Mouse (Mus musculus): Measurements from ENCODE around the gene Rarb. TPM values are rescaled to one million over a fixed set of nuclear protein-coding genes. Genes with fewer than 3 reads are reported as not detected.

Rarb gene
- polyA plus RNA-seq, 1 experiment = 8.3 TPM

DNA sequence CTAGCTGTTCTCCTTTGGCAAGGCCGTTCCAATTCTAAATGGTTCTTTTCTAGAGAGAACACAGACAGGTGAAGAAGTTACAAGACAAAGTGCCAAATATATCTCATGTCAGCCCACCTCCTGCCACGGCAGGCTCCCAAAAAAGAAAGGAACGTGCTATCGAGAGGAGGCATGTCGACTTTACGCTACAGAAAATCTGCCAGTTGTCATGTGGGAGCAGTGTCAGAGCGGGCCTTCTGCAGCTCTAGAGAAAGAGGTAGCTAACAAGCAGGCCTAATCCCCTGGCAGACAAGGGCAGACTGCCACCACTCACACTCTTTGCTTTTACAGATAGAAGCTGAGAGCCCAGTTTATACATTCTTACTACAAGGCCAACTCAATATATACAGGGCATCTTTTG lies 219.7 kb downstream of the Rarb start:
- DNase-seq (ENCODE audit: extremely low spot score in 1 of 2, low spot score in 1 of 2) = peak; percentile 69

DNA sequence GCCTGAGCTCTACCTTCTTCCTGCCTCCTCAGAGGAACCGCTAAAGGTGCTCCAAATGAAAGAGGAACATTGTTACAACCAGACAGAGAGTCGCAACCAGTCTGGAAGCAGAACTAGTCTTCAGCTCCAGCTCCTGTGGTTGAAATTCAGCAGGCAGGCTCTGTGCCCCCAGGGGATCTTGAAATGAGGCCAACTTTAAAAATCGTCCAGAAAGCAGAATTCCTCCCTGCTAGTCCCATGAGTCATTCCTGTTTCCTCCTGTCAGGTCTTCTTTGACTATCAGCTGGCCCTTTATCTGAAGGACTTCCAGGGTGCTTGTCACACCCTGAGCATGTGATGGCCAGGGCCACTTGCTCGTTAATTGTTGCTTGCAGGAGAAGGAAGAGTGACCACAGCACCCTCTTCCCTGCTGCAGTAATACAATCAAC lies 220.9 kb downstream of the Rarb start:
- DNase-seq (ENCODE audit: extremely low spot score in 1 of 2, low spot score in 1 of 2) = peak in 1 of 2 experiments; percentile 35

DNA sequence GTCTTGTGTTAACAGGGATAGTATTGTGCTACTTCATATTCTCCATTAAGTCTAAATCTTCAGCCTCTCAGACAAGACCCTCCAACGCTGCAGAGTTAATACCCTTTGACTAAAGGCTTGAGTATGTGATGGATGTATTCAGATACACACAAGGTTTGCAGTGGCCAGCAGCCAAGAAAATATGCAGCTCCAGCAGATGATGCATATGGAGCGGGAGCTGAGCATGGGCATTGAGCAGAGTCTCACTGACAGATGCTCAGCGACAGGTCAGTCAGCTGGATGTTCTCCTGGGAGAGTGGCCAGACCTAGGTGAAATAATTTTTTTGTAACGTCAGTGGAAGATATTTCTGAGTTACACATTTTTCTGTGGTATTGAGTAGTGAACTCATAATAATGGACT lies 229.8 kb downstream of the Rarb start:
- no peak for DNase-seq (ENCODE audit: extremely low spot score in 1 of 2, low spot score in 1 of 2)

DNA sequence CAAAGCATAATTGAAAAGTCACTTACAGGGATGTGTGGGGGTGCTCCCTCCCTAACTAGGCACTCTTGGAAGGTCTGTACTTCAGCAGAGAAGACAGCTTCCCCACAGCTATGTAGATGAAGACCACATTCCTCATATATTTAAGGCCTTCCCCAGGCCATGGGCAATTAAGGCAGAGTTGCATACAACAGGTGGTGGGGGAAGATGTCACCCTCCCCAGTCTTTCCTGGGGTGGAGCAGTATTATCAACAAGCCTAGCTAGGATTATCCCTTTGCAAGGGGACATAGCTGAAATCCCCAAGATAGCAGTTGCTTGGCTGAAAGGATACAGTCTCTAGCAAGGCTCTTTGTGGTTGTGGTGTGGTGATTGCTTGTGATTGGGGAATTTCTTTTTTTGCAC lies 240.9 kb downstream of the Rarb start:
- no peak for DNase-seq (ENCODE audit: extremely low spot score in 1 of 2, low spot score in 1 of 2)

DNA sequence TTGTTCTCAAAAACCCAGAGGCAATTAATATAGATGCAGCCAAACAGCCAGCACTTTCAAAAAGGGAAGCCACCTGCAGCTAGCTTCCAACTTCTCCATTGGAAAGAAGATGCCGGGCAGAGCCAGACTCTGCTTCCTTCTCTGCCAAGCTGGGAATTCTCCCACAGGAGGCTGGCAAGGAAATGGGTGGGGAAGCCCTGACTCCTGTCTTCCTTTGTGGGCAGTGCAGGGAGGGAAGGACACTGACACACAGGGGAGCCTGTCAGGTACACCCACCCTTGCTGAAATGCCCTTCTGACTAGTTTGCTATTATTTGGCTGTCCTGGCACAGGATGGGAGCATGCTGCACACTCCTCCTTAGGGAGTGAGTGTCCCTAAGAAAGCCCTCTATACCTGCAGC lies 241.9 kb downstream of the Rarb start:
- peak in 1 of 2 experiments; percentile 27 for DNase-seq (ENCODE audit: extremely low spot score in 1 of 2, low spot score in 1 of 2)

DNA sequence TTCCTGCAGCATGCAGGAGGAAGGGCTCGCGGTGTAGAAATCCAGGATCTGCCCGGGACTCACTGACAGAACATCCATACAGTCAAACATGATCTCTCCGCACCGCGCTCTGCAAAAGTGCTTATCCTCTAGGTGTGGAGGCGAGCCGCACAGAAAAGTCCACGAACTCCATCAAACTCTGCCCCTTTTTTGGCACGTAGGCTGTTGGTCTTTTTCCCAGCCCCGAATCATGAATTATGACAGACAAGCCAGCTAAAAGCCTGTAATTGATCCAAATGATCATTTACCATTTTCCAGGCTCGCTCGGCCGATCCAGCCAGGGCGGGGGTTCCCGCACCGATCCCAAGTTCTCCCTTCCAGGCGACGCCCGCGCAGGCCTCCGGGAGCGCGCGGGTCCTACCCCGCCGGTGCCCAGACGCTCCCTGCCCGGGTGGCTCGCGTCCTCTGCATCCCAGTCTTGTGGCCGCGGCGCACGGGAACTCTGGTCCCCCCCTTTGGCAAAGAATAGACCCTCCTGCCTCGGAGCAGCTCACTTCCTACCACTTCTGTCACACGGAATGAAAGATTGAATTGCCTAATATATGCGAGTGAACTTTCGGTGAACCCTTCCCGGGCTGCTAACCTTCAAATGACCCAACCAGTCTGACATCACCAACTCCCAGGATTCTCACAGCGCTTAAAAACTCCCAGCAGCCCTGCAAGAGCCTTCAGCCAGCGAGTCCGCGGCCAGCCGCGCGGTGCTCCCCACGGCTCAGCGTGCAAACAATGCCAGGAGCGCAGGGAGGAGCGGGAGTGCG lies 243.8 kb downstream of the Rarb start:
- DNase-seq (ENCODE audit: extremely low spot score in 1 of 2, low spot score in 1 of 2) = peak; percentile 52 to 80

DNA sequence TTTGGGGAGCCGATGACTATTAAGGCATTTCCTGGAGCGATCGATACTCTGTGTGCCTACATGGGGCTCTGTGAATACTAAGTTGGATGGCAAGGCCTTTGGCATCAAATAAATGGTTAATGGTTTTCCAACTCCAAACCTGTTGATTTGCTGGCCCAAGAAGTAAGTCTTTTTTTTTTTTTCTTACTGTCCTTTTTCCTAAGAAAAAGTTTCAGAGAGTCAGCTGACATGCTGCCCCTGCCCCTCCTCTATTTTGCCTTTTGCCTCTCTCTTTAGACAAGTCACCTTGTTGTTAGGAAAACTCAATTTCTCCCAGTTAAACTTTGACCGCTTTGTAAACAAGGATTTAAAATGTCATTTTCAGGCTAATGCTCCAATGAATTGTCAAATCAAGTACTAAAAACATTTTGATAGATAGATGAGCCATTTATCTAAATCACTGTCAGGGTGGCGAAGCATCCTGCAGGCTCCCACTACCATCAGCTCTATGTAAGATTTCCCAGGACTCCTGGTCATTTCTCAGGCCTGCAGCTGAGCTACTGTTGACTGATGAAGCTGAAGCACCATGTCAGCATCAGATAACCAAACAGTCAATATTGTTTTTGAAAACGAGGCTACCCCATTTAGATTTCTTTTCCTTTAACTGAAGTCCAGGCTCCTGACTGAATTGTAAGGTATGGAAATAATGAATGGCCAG lies 245.3 kb downstream of the Rarb start:
- no peak for DNase-seq (ENCODE audit: extremely low spot score in 1 of 2, low spot score in 1 of 2)

DNA sequence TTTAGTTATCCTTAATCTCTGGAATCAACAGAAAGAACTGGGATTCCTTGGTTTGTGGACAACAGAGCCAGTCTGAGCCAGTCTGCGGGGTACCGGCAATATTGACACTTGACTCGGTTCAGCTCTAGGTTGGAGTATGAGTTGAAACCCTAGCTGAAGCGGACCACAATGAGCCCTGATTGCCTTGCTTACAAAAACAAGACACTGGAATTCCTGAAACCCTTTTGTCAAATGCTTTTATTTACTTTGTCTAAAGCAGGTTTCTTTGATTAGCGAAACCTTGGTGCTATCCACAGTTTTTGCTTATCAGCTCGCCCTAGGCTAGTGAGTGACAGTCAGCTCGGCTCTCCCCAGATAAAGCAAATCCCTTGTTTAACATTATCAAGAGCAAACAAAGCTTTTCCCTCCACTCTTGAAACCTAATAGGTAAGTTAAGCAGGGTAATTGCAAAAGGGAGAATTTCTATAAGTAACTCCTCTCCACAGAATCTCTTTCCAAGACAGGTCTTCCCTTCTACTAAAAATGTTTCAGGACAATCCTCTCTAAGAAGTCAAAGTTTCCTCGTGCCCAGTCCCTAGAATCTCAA lies 246.1 kb downstream of the Rarb start:
- DNase-seq (ENCODE audit: extremely low spot score in 1 of 2, low spot score in 1 of 2) = no peak

DNA sequence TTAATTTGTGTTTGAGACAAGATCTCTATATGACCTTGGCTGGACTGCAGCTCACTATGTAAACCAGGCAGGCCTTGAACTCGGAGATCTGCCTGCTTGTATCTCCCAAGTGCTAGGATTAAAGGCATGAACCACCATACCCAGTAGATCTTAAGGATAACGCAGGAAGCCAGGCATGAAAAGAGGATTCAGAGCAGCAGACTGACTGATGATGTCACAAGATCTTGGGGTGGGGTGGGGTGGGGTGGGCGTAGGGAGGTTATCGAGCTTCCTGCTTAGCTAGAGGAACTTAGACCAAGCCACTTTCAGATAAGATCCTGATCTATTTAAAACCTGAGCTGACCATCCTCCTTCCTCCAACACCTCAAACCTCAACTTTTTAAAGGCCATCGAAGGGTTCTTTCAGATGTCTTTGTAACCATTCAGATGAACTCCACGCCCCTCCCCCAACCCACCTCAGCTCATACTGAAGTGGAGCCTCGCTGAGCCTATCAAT lies 249.4 kb downstream of the Rarb start:
- no peak for DNase-seq (ENCODE audit: extremely low spot score in 1 of 2, low spot score in 1 of 2)

DNA sequence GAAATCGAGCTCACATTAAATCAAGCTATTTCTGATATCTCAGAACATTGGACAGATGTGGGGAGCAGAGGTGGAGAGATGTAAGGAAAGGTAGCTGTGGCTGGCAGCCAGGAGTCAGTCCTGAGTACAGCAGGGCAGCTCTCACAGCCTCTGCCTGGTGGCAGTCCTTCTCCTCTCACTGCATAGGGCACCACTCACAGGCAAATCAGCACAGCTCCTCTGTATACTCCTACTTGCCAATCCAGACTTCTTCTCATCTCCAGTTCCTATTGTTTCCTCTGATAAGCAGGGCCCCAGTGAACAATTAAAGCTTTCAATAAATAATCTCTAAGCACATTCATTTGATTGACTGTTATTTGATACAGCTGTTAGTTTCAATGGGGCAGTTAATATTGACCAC lies 252.0 kb downstream of the Rarb start:
- DNase-seq (ENCODE audit: extremely low spot score in 1 of 2, low spot score in 1 of 2) = no peak

DNA sequence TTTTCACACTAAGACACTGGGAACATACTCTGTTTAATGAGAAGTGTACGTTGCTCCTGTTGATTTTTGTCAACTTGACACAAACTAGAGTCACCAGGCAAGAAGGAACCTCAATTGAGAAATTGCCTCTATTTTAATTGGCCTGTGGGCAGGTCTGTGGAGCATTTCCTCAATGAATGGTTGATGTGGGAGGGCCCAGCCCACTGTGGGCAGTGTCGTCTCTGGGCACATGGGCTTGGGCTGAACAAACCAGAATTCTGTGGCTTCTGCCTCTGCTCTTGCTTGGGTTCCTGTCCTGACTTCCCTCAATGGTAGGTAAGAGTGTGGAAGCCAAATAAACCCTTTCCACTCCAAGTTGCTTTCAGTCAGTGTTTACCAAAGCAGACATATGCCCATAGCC lies 255.0 kb downstream of the Rarb start:
- no peak for DNase-seq (ENCODE audit: extremely low spot score in 1 of 2, low spot score in 1 of 2)

DNA sequence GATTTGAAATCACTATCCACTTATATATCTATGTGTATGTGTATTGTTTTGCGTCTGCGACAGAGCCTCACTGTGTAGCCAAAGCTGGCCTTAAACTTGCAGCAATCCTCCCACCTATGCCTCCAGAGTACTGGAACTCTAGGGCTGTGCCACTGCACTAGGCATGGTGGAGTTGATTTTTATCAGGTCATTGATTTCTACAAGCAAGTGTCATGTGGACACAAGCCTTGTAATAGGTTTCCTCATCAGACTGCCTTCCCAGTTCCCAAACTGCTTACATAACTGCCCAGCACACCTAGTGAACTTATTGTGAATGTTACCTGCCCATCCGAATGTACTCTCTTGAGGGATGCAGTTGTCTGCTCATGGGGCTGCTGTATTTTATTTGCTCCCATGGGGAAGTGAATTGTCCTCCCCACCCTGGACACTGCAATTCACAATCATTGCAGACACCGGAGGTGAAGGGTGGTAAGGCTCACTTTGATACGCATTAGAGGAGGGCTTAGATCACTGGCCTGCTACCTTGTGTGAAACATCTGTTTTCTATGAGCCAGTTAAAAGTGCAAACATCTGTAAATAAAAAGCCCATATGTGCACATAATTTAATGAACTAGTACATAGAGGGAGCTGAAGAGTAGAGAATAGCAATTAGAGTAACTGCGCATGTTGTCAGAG lies 257.3 kb downstream of the Rarb start:
- DNase-seq (ENCODE audit: extremely low spot score in 1 of 2, low spot score in 1 of 2) = no peak

DNA sequence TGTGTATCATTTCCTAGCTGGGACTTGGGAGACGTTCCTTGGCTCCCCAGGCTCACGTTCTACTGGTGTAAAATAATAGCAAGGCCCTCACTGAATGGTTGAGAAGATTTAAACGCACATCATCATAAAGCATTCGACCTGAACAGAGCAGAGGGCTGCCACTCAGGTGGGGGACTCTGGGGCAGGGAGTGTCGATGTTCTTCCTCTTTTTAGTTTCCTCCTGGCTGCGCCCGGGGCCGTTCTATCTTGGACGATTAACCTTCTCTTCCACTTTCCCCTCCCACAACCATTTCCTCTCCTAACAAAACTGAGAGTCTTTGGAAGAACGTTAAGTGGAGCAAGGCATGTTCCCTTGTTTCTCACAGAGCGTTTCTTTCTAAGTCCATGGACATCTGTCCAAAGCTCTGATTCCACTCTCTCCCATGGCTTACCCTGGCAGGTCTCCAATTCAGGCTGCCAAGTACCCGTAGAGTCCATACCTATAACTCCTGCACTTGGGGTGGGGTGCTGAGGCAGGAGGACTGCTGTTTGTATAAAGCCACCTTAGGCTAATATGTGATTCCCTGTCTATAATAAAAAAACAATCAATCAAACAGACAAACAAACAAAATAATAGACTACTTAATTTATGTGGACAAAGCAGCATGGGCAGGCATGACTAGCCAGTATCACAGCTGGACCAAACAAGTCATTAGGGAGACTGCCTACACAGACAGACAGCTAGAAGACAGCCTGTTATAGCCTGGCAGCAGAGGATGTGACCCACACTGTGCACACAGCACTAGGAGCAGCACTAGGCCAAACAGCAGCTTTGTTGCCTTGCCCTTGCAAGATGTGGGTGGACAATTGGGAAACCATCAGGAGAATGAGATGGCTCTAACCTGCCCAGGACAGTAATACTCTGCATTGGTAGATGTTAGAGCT lies 259.4 kb downstream of the Rarb start:
- DNase-seq (ENCODE audit: extremely low spot score in 1 of 2, low spot score in 1 of 2) = no peak

DNA sequence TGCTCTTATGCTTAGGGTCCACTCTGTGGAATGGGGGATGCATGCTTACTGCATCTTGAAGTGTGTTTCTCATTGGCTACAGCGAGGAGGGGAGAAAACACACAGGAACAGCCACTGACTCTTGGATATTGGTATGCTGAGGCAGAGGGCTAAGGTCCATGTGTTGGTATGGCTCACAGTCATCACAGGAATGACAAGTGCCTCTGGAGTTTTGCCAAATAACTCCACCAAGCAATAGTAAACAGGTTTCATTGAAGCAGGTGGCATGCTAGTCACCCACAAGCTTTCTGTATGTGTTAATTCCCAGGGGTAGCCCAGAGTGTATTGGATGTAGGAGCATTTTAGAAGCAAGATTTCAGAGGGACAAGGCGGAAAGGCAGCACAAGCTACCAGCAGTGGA lies 260.9 kb downstream of the Rarb start:
- DNase-seq (ENCODE audit: extremely low spot score in 1 of 2, low spot score in 1 of 2) = no peak

DNA sequence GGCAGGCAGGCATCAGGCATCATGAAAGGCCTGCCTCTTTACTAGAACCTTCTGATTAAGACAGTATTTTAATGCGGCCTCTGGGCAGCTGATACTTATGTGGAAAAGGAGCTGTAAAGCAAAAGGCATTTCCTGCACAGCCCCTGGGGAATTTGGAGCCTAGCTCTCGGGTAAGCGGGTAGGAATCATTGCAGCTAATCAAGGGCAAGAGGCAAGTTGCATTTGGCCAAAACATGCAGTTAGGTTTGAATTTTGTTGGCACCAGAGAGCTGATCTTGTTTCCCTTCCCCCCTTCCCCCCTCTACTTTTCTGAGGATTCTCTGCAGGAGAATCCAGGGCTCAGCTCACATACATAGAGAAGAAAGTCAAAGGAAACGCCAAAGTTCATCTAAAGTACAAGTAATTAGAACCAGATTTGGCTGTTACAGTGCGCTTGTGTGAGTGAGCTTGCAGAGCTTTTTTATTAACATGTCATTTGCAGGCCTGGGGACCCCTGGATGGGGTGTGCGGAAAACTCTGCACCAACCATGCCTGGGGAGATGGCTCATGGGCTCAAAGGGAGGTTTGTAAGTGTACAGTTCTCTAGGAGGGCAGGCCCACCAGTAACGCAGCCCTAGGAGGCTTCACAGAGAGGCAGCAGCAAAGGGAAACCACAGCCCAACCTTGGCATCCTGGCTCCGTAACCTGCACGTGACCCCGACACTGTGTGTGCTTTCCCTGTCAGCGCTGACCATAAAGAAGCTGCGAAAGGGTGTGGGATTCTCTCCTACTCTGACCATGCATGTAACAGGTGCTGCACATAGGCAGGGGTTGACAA lies 264.1 kb downstream of the Rarb start:
- no peak for DNase-seq (ENCODE audit: extremely low spot score in 1 of 2, low spot score in 1 of 2)

DNA sequence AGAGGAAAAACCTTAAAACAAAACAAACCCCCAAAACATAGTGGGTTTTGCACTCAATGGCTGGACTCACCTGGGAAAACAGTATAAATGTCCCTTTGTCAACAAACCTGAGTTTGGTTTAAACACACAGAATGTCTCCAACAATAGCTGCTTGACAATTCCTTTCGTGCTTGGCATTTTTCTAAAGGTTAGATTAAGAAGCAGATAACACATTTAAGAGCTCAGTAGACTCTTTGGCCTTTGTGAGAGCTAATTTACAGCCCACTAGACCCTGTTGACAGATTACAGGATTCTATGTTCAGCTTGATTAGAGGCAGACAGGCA lies 264.7 kb downstream of the Rarb start:
- no peak for DNase-seq (ENCODE audit: extremely low spot score in 1 of 2, low spot score in 1 of 2)

DNA sequence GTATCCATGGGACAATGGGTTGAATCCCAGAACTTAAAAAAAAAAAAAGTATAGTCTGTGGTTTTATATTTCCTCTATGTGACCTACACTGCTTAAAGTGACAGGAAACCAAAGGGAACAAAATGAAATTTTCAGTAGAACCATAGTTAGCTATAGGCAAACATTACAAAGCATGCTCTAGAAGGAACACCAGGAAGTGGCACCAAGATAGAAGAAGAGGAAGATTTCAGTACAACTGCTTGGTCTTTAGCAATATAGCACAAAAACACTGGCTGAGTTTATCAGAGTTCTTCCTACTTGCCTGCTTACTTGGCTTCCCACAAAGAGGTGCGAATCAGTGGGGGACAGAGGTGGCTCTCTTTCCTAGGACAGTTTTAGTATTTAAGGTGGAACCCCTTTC lies 266.7 kb downstream of the Rarb start:
- DNase-seq (ENCODE audit: extremely low spot score in 1 of 2, low spot score in 1 of 2) = no peak

DNA sequence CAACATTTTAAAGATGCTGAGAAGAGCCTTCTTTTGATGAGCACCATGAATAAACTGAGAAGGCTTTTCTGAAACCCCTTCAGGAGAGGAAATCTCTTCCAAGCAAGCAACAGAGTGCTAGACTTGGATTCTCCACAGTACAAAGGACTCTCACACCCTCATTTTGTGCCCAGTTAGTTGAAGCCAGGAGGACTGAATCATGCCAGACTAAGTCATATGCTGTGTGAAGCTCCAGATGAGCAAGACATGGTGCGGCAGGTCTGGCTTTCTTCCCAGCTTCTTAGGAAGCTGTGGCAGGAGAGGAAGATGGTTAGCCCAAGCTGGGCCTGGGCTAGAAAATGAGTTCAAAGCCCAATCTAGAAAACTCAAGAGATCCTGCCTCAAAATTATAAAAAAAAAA lies 267.1 kb downstream of the Rarb start:
- DNase-seq (ENCODE audit: extremely low spot score in 1 of 2, low spot score in 1 of 2) = peak; percentile 41 to 73

DNA sequence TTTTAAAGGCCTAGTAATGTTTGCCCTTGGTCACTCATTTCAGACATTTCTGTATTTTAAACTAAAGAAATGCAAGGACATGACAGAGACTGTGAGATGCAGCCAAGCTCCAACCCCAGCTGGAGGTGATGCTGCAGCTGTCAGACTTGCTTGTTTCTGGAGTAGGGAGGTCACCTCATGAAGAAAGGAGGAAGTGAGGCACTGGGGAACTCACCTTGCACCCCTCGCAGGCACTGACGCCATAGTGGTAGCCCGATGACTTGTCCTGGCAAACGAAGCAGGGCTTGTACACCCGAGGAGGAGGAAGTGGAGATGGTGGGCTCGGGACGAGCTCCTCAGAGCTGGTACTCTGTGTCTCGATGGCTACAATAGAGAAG lies 270.8 kb downstream of the Rarb start:
- no peak for DNase-seq (ENCODE audit: extremely low spot score in 1 of 2, low spot score in 1 of 2)
